Mouse (Mus musculus): ENCODE results near the gene Smg1.

Smg1 gene

GRCm38 (mm10) chr7:118143123-118143522, 100.3 kb downstream of the Smg1 start:
- DNase-seq (ENCODE audit: low spot score): no peak

GRCm38 (mm10) chr7:118141271-118141670, 102.2 kb downstream of the Smg1 start:
- DNase-seq (ENCODE audit: low spot score): no peak

GRCm38 (mm10) chr7:118135128-118135527, 108.3 kb downstream of the Smg1 start:
- no peak for DNase-seq (ENCODE audit: low spot score)

GRCm38 (mm10) chr7:118129430-118130041, 113.9 kb downstream of the Smg1 start, which contains the start of gene Arl6ip1:
Arl6ip1 (minus strand) TSS chr7:118129662.
- DNase-seq (ENCODE audit: low spot score): peak; percentile 81

- DNase-seq (ENCODE audit: low spot score): no peak
These were observed 114.5 kb downstream of the Smg1 start for GRCm38 (mm10) chr7:118128925-118129429.

GRCm38 (mm10) chr7:118126219-118126875, 117.1 kb downstream of the Smg1 start:
- DNase-seq (ENCODE audit: low spot score): no peak

GRCm38 (mm10) chr7:118125736-118126135, 117.7 kb downstream of the Smg1 start:
- no peak for DNase-seq (ENCODE audit: low spot score)

GRCm38 (mm10) chr7:118123512-118124411, 119.7 kb downstream of the Smg1 start:
- DNase-seq (ENCODE audit: low spot score): no peak

- DNase-seq (ENCODE audit: low spot score): no peak
These were observed 121.2 kb downstream of the Smg1 start for GRCm38 (mm10) chr7:118122235-118122634.

GRCm38 (mm10) chr7:118120654-118121053, 122.8 kb downstream of the Smg1 start:
- no peak for DNase-seq (ENCODE audit: low spot score)

GRCm38 (mm10) chr7:118119946-118120345, 123.5 kb downstream of the Smg1 start:
- no peak for DNase-seq (ENCODE audit: low spot score)

- DNase-seq (ENCODE audit: low spot score): no peak
These were observed 124.3 kb downstream of the Smg1 start for GRCm38 (mm10) chr7:118119142-118119541.

GRCm38 (mm10) chr7:118118426-118118825, 125.0 kb downstream of the Smg1 start:
- no peak for DNase-seq (ENCODE audit: low spot score)

GRCm38 (mm10) chr7:118117539-118118210, 125.8 kb downstream of the Smg1 start:
- DNase-seq (ENCODE audit: low spot score): no peak

- DNase-seq (ENCODE audit: low spot score): no peak
These were observed 126.5 kb downstream of the Smg1 start for GRCm38 (mm10) chr7:118116787-118117538.

GRCm38 (mm10) chr7:118115877-118116568, 127.4 kb downstream of the Smg1 start, which contains the start of gene Rps15a:
Rps15a (minus strand) TSS chr7:118116188.
- DNase-seq (ENCODE audit: low spot score): peak; percentile 70

GRCm38 (mm10) chr7:118115533-118115876, 128.0 kb downstream of the Smg1 start:
- no peak for DNase-seq (ENCODE audit: low spot score)

- no peak for DNase-seq (ENCODE audit: low spot score)
These were observed 129.8 kb downstream of the Smg1 start for GRCm38 (mm10) chr7:118113541-118114297.

GRCm38 (mm10) chr7:118111128-118111527, 132.3 kb downstream of the Smg1 start:
- DNase-seq (ENCODE audit: low spot score): no peak

- no peak for DNase-seq (ENCODE audit: low spot score)
These were observed 135.8 kb downstream of the Smg1 start for GRCm38 (mm10) chr7:118107671-118108070.

Measured in urinary bladder, postnatal 10 days (tissue).